Mouse (Mus musculus) gastrocnemius, postnatal 4 days (tissue): ENCODE results near the gene Mef2d. TPM values are rescaled to one million over a fixed set of nuclear protein-coding genes. Genes with fewer than 3 reads are reported as not detected.

Source experiments
- DNase-seq, 2 experiments: peaks; one replicate each; pipeline ENCODE4 v3.0.0; 2021 to 2022; ENCODE audit warnings: low spot score in 2 of 2, mixed read lengths in 2 of 2
- total RNA-seq, 2 experiments: library from RNA; stranded (reverse); gene quantifications; 2 replicates each; pipeline ENCODE4 v1.2.3; 2021

Gene Mef2d
- total RNA-seq, 2 experiments from 2014 or later, result 160 to 174 TPM

DNA sequence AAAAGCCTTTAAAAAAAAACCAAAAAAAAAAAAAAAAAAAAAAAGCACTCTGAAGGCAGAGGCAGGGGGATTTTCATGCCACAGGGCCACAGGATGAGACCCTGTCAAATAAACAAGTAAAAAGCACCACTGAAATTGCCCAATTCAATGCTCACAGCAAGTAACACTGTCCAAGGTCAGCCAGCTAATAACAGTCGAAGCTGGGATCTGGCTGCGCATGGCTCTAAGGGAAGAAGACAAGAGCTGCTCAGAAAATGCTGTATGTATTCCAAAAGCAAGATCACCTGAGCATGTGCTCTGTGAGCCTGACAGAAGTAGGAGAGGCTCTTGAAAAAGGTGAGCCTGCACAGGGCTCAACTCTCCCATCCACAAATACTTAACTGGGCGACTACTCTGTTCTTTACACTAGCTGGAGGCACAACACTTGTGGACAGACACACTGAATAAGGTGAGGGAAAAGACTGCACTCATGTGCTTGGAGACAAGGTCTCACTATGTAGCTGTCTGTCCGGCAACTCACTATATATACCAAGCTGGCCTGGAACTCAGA lies 5.2 kb upstream of the Mef2d start:
- DNase-seq, result no peak

DNA sequence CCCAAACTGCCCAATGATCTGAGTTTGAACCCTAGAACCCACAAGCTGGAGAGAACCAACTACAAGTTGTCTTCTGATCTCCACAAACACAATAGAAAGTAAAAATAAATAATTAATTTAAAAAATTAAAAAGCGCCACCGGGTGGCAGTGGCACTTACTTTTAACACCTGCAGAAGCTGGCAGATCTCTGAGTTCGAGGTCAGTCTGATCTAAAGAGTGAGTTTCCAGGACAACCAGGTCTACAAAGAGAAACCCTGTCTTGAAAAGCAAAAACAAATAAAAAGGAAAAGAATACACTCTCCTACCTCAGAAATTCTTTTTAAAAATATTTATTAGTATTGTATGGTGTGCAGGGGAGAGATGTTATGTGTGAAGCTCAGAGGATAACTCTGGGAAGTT lies 4.4 kb upstream of the Mef2d start:
- DNase-seq, result no peak

DNA sequence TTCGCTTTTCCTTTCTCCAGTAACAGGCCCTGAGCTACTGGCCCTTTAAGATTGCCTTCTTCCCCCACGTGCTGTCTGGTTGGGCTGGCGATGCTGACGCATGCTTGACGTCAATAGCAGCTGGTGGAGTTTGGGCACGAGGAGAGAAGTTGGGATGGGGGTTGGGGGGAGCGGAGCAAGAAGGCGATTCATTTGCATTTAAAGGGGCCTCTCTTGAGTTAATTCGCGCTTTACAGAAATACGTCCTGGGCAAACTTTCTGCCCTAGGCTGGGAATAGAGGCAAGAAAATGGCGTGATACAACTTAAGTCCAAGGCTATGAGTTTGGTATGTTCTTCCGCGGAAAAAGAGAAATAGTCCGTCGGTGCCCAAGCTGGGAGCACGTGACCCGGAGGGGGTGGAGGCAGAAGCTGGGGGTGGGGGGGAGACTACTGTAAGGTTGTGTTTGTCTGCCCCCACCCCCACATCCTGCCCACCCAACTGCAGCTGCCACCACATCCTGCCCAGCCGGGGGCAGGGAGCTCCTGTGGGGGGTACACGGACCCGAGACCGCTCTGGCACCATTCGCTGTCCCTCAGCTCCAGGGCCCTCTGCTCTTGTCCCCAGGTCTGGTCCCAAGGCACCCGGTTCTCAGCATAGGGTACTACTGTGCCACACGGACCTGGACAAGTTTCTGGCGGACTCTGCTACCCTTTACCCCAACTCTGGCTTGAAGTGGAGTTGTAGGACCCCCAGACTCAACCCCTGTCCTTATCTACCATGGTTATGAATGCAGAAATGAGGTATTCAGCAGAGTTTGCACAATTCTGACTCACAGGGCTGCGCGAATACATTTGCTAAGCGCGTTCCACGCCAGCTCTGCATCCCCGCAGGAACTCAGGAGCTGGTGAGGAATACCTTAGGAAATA lies 3.6 kb upstream of the Mef2d start:
- DNase-seq, result peak; percentile 61 to 88

DNA sequence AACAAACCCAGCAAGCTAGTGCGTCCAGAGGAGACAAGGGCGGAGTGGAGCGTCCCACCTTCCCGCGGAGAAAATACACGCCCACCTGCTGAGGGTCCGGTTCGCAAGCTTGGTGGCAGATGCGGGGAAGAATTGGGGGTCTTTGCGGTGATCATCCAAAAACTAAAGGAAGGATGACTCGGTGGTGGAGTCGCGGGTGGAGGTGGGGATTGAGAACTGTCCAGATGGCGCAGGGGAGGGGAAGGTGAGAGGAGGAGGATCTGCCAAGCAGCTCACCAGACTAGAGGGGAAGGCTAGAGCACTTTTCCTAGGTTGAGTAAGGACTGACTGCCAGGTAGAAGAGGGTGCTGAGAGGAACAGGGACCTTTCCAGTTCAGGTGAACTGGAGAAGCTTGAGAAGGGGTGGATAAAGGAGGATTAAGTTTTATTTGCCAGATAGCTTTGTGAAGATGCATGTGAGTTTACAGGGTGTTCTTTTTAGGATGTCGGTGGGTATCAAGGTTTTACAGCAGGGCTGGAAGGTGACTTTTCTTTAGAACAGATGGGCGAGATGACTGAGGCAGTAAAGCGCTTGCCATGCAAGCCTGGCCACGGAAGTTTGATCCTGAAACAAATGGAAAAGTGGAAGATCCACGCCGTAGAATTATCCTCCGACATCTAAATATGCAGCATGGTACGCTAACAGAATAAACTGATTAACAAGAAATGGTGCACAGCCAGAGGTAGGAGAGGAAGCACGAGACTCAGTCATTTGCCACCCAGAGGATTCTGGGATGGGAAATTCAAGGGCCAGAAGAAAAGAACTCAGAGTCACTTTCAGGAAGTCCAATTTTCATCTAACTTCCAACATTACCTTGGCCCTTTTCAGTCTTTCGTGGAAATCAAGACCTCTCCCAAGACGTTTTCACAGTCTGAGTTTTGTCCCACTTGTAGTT lies 2.7 kb upstream of the Mef2d start:
- DNase-seq, result no peak

DNA sequence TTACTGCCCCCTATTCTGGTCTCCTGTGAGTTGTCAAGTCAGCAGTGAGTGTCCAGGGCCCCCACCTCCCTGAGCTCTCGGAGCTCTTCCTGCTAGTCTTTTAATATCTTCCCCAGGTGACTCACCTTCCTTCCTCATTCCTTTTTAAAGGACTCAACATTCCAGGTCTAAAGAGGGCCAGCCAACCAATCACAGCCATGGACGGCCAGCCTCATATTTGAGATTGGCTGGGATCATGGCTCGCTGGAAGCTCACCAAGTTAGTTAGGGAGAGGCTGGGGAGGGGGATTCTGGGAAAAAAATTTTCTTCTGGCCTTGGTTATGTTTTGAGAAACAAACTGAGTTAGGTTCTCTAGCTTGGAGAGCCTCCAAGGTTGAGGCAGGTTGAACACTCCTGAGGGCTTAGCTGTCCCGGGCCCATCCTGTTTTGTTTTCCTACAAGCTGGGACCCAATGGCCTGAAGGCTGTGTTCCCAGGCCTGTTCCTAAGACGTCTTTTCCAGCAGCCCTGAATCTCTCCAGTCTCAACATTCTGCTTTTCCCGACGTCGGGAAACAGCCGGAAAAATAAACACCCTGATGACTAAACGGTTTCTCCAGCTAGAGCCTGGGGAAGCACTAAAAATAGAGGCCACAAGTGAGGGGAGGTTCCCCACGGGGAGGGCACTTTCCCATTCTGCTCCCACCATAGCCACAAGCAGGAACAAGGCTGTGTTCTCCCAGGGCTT lies 1.8 kb upstream of the Mef2d start:
- DNase-seq, result no peak

DNA sequence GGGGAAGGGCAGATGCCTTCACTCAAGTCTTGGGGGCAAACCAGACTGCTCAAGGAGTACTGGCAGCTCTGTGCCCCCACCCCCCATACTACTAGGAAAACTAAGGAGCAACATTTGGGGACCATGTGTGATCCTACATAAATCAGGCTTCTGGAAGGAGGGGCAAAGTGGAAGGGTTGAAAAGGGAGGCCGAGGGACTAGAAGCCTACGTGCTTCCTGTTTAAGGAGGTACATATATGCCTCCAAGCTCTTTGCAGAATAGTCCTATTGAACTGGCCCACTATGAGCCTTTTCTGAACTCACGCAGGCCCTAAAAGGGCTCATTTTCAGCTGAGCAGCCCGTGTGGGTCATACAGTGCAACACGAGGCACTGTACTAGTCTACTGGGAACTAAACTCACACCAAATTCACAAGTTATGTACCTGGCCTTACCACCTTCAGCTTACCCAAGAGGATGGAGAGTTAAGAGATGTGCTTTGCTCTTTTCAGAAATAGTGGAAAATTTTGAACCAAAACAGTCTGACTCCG lies 1.2 kb upstream of the Mef2d start:
- no peak for DNase-seq

DNA sequence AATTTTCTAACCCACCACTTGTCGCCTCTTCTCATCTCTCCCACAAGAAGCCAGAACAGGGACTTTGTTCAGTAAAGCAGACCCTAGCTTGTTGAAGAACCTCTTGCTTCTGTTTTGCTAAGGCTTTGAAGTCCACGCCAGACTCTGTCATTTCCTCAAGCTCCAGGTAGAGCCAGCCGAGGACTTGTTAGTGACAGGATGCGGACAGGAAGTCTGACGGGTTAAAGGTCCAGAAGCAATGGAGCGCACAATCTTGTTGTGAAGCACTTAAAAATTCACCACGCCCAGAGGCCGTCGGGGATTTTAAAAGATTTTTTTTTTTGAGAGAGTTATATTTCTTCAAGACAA lies 759 bp upstream of the Mef2d start:
- no peak for DNase-seq

DNA sequence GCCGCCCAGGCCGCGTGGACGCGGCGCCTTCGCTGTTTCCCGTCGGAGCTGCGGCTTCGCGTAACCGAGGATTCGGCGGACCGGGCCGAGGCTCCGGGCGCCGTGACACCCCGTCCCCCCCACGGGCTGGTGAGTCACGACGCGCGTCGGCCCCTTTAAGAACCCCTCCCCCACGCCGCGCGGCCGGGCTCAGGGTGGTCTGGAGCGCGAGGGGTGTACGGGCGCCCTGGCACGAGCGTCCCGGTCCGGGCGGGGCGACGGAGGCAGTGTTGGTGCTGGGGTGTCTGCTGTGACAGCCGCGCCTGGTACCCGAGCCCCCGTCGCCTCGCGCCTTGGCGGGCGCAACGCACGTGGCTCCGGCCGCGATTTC lies 359 bp downstream of the Mef2d start:
- DNase-seq, result no peak

DNA sequence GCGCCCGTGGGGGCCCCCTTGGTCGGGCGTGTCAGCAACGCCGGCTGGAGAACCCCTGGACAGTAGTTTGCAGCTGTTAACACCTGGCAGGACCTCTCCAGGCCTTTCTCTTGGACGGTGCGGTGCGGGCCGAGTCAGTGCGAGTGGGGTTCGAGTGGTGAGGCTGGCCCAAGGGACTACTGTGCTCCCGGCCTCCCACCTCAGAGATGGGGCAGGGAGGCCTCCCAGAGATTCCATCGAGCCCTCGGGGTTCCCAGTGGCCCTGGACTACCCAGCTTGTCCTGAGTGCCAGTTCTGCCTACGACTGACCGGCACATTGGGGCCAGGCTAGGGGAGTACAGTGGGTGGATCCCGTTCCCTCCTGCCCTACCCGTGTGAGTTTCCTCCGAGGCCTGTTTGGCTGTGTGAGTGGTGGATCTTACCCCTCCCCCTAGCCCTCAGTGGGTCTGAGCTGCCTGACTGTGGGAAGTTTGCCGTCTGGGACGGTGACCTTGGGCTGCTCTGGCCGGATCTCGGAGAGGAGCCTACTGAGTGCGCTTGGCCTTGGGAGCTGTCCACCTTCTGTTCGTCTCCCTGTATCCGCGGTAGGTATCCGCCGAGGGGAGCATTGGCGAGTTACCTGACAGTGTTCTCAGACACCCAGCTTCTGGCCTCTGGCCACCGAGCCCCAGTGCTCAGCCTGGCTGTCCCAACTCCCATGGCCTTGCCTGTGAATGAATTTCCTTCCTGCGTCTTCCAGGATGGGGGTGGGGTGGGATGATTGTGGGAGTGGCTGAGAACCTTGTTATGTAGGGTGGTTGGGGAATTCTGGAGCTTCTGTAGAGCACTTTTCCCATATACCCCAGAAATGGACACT lies 972 bp downstream of the Mef2d start:
- DNase-seq, result peak in 1 of 2 experiments; percentile 56

DNA sequence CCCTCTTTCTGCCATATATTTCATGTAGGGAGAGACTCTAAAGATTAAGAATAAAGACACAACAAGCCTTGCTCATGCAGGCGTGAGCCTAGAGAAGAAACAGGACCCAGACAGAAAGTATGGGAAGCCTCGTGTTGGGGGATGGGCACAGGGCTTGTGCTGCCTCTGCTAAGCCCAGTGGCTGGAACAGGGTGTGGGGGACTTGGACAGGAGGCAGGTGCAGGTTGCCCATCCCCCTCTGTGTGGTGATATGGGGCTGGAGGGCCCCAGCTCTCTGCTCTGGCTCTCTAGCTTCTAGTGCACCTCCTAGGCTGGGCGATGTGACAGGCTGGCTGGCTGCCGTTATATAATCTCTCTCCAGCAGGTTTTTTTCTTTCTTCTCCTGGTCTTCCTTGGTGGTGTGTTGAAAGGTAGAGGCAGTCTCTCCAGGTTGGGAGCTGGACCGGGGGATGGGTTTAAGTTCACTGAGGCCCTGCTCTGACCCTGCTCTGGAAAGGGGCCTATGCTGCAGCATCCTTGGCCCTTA lies 1.9 kb downstream of the Mef2d start:
- peak in 1 of 2 experiments; percentile 40 for DNase-seq

DNA sequence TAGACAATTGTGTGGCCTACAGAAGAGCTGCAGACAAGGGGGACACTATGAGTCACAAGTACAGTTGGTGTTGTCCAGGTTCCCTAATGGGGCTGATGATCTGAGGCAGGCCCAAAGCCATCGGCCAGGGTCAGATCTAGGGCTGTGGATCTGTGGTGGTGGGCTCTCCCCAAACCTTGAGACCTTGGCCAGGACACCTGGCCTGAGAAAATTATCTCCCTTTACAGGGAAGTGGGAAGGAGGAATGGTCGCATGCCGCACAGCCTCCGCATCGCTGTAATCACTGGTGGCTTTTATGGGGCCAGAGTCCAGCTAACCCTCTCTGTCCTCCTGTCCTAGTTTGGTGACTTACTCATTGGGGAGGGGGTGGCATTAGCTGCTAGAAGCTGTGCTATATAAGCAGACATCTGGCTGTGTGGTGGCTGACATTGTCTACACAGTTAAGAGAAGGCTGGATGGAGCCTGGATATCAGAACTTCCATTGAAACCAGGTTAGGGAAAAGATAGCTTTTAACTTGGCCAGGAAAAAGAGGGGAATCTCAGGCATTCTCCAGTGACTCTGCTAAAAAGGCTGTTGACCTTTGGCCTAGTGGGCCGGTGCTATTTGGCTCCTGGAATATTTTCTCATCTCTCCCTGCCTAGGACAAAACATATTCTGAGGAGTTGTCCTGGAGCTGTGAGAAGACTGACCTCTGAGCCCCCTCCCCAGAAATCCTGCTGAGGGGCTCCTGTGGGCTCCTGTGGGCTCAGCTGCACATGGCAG lies 2.7 kb downstream of the Mef2d start:
- DNase-seq, result no peak

DNA sequence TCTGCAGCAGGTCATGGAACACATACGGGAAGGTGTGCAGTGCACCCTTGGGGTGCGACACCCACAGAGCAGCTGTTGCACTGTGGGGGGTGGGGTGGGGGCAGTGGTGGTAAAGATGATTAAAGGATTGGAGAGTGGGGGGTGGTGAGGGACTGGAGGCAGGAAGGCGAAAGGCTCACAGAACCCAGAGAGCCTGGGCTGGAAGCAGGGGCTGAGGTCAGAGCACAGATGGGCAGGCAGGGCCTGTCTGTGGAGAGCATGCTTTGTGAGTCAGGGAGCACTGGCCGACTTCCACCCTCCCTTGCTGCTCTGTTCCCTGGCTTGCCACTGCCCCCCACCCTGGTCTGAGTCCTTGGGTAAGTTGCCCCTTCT lies 3.2 kb downstream of the Mef2d start:
- DNase-seq, result peak in 1 of 2 experiments; percentile 46

DNA sequence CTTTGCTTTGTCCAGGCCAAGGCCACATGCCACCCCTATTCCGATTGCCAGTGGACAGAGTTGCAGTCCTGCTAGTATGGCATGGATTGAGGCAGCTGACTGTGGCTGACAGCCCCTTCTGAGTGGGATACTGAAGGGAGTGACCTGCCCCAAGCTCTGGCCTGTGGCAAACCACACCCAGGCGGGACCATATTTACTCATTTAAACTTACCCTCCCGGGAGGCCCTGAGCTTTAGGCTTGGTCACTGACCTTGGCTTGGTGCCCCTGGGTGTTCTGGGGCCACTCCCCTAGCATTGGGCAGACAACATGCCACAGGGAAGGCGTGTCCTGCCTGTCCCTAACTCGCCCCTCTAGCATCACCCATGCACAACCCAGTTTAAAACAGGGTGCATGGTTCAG lies 3.8 kb downstream of the Mef2d start:
- DNase-seq, result no peak

DNA sequence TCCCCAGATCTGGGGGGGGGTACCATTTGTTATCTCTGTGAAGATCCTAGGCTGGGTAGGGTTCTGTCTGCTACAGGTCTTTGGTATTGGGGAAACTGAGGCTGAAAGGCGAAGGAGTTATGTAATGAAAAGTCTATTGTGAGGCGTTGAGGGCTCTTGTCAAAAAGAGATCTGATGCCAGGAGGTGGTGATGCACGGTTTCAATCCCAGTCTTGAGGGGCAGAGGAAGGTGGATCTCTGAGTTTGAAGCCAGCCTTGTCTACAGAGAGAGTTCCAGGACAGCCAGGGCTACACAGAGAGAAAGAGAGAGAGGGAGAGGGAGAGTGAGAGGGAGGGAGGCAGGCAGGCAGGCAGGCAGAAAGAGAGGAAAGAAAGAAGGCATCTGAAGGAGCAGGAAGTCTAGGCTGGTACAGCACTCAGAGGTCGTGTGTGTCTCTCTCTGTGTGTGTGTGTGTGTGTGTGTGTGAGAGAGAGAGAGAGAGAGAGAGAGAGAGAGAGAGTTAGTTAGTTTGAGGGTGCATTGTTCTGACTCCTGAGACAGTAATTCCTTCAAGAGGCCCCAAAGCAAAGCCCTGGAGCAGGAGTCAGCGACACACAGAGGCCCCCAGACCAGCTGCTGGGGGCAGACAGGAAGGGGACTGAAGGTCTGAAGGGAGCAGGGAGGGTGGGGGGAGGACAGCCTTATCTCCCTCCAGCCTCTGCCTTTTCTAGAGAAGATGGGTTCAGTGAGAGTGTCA lies 4.4 kb downstream of the Mef2d start:
- no peak for DNase-seq

DNA sequence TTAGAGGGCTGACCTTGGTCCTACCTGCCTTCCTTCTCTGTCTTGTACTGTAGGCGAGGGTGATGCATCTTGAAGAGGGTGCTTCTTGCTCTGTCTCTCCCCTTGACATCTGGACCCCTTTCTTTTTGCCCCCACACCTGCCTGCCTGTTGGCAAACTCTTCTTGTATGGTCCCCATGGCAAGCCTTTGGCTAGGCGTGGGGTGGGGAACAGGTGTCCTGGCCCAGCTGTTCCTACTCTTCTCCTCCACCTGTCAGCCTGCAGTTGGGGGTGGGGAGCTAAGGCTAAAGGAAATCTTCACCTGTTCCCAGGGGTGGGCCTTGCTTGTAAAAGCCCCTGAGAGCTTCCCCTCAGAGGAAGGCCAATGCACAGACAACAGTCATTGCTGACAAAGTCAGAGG lies 5.3 kb downstream of the Mef2d start:
- no peak for DNase-seq

DNA sequence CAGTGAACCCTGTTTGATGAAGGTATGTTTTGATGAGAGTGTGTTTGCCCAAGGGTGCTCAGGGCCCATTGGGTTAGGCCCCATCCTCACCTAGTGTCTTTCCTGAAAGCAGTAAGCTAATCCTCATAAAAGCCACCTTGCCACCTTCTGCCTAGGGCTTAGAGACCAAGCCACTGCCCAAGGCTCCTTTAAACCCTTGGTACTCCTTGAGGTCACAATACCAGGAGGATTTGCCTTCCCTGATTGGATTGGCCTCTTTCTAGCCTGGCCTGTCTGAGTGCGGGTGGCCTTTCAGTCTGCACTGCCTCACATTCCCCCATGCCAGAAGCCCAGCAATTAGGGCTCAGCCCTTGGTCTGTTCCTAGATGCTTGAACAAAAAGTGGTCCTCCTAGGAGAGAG lies 5.7 kb downstream of the Mef2d start:
- no peak for DNase-seq

DNA sequence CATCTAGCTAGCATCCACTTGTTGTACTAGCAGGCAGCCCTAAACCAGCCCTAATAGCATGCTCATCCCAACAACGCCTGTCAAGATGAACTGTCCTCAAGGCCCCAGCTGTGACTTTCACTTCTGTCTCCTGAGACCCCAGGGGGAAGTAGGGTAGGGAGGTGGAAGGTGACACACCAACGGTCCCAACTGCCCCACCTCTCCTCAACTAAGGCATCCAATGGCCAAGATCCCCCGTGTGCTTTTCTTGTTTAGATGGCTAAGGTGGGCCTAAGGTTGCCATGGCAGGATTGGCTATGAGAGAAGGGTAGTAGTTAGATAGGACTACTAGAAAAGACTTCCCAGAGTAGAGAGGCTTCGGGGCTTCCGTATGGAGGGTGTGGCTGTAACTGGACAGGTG lies 6.2 kb downstream of the Mef2d start:
- no peak for DNase-seq

DNA sequence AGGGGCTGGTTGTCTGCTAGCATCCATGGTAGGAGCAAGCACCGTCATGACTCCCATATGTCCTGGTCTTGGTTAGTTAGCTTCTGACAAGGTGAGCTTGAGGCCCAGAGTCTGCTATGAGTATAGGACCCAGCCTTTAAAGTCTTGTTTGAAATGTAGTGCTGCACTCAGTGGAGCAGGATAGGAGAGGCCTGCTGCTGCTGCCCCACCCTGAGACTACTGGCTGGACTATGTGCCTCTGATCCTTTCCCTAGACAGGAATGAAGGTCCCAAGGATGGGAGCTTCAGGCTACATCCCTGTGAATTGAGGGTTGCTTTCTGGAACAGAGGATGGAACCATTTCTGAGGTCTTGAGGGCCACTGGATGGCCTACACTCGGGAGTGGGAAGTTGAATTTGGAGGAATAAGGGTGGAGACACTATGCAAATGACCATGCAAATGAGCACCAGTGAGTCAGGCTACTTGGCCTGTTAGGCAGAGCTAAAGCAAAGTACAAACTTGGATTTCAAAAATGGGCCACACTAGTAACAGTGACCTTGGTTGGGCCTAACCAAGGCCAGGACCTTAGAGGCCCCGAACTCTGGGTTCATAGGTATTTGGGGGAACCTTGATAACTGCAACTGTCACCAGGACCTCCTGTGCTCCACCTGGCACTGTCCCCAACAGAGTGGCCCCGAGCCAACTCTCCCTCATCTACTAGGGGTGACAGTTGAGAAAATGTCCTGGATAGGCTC lies 6.8 kb downstream of the Mef2d start:
- peak in 1 of 2 experiments; percentile 44 for DNase-seq
